Mouse (Mus musculus): ENCODE data around the gene Ect2.

Ect2 gene

DNA sequence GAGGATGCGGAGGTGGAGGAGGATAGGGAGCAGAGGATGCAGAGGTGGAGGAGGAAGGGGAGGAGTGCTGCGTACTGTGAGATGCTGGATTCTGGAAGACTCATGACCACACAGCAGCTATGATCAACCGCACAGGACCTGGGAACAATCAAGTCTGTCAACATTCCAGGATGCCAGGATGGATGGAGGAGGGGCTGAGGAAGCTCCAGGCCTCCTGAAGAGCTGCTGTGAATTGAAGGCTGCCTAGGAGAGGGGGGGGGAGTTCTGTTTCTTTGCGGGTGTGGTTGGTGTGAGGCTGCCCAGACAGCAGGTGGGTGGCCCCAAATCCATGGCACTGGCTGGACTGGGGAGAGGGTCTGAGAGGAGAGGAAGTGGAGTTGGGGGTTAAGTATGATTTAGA, 5.2 kb upstream of the Ect2 start:
- in situ Hi-C loops (cut with MboI; ENCODE audit: low sequenced_read_pairs): no loop called here

DNA sequence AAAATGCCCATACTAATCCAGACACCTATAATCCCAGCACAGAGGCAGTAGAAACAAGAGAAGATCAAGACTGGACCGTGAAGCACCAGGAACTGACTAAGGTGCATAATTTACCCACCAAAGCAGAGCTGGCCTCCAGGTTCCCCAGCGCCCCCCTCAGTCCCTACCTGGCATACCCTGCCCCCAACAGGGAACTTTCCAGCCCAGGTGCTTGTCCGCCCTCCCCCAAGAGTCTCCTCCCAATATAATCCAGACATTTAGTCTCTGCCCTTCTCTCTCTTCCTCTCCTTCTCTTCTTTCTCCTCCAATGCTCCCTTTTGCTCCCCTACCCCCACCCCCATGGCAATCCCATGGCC, 2.9 kb upstream of the Ect2 start:
- in situ Hi-C loops (cut with MboI; ENCODE audit: low sequenced_read_pairs): no loop called here

DNA sequence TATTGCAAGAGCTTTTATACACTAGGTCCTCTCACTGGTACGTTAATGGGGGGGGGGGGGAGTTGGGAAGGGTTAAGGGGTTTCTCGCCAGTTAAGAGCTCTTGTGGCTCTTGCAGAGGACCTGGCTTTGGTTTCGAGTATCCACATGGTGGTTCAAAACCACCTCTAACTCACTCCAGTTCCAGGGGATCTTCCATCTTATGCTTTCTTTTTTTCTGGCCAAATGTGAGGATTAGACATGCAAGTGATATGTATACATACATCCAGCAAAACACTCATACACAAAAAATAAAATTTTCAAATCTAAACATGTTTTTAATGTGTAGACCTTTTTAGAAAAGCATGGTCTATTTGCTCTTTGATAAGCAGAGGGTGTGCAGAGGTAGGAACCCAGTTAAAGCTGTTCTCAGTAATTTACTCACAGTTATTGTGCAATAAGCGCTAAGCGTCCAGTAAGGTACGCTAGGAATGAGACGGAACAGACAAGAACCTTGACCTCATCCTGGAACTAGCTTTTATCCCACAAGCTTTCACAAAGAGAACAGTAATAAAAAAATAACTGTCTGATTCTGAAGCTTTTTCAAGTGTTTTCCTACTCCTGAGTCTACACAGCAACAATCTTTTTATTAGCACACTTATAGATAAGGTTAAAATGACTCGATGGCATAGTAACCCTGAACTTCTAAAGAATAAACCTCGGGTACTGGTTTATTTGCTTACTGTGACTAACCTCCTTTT, 2.3 kb upstream of the Ect2 start:
- in situ Hi-C loops (cut with MboI; ENCODE audit: low sequenced_read_pairs): no loop called here

DNA sequence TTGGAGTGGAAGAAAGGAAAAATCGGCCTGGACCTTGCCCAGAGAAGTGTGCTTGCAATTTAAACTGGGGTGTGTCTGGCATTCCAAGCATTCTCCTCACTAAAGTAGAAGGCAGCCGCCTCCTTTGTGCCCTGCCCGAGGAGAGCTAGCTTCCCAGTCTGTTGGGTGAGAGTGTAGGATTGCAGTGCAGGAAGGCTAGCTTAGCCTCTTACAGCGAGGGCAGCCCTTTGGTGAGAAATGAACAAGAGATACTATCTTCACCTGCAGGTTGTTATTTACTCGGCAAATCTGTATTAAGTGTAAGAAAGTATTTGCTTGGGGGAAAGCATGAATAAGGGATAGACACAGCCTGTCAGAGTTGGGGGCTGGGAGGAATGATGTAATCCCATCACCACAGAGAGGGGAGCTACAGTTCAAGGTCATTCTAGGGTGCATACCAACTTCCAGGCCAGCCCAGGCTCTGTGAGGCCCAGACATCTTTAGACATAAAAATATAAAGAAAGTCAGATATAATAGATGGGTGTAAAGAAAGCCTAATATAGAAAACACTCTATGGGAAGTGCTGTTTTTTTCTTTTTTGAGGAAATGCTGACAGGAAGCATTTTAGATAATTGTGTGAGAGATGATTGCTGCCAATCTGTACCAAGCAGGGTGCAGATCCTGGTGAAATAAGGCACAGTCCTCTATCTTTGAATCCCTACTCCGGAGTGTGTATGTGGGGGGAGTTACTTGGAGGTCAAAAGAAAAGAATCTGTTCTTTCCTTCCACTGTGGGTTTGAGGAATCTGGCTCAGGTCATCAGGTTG, 1.6 kb upstream of the Ect2 start:
- in situ Hi-C loops (cut with MboI; ENCODE audit: low sequenced_read_pairs): no loop called here

DNA sequence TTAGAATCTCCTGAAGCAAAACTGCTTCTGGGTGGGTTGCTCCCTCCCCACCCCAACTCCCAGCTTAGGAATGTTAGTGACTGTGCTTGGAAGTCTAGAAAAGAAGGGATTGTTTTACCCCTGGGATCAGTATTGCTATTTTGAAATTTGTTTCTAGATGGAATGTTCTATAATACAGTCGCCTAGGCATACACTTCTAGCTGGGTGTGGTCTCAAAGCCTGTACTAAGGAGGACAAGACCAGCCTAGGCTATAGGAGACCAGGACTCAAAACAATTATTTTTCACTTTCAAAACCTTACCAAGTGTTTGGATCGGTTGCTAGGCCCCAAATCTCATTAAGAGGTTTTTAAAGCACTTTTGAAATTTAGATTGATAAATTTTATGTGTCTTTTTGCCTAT, 602 bp upstream of the Ect2 start:
- in situ Hi-C loops (cut with MboI; ENCODE audit: low sequenced_read_pairs): no loop called here

DNA sequence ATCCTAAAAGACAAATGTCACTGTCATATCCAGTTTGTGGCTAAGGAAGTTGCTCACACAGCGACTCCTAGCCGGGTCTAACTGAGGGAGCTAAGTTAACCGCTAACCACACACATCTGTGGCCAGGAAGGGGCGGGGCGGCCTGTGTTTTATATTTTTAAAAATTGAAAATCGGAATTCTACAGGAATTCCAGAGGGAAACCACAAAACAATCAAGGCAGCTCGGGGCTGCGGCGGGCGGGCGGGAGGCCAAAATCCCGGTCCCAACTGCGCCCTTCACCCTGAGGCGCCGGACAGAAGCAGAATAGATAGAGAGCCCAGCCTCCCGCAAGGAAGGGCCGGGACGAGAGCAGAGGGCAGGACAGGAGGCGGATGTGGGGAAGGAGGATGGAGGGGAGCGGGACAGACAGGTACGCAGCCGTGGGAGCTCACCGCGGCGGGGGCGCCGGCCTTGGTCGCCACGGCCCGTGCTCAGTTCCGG, 447 bp downstream of the Ect2 start:
- in situ Hi-C loops (cut with MboI; ENCODE audit: low sequenced_read_pairs): no loop called here

DNA sequence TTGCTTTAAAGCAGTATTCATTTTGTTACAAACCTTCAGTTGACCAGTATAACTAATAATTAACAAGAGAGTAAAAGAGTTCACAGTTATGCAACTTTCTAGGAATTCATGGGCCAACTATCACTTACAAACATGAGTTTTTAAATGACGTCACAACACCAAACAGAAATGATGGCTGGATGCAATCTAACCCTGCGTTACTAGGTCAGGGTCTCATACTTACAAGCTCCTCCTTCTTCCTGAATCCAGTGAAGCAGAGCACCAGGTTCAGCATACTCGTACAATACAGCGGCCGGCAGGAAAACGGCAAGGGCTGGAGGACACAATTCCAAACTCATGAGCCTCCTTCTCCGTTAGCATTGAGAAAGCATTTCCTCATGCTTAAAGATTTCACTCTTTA, 7.9 kb downstream of the Ect2 start:
- in situ Hi-C loops (cut with MboI; ENCODE audit: low sequenced_read_pairs): no loop called here

DNA sequence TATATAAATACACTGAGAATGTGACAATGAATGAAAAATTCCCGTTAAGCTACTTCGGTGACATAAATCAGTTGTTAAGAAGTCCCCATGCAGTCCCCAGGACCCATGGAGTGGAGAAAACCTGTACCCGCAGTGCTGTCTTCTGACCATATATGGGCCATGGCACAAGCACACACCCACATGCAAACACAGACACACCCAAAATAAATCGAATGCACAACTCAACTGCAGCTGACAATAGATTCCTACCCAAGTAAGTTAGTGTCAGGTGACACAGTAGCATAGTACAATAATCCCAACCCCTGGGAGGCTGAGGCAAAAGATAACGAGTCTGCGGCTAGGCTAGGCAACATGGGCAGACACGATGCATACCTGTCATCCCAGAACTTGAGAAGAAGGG, 10.1 kb downstream of the Ect2 start:
- in situ Hi-C loops (cut with MboI; ENCODE audit: low sequenced_read_pairs): no loop called here

DNA sequence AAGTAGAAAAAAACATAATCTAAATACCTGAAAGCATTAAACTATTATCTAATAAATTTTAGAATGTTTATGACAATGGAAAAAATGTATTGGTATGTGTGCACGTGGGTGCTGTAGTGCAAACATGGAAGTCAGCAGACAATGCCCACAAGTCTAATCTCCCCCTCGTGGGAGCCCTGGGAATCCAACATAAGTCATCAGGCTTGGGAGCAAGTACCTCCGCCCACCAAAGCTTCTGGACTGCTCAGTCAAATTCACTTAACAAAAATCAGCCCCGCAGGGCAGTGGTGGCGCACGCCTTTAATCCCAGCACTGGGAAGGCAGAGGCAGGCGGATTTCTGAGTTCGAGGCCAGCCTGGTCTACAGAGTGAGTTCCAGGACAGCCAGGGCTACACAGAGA, 13.6 kb downstream of the Ect2 start:
- in situ Hi-C loops (cut with MboI; ENCODE audit: low sequenced_read_pairs): no loop called here

DNA sequence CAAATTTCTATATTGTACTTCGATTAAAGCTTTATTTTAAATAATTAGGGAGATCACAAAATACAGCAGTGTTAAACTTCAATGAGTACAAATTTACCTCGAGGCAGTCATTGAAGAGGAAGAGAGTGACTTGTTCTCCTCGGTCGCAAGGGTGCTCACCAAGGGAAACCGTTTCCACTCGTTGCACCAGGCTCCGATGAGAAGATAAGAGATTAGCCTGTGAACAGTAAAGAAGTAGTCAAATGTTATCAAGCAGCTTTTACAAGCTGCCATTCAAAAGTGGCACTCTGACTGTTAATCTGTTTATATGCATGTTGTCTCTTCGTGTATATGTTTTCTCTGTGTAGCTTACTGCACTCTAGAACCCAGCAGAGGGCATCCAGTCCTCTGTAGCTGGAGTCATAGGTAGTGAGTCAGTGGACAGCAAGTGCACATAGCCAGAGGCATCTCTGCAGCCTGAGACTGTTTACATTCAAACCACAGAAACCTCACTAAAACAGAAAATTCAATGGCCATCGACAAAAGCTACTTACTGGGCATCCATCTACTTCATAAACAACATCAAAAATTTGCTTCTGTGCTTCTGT, 31.7 kb downstream of the Ect2 start:
- in situ Hi-C loops (cut with MboI; ENCODE audit: low sequenced_read_pairs): no loop called here

DNA sequence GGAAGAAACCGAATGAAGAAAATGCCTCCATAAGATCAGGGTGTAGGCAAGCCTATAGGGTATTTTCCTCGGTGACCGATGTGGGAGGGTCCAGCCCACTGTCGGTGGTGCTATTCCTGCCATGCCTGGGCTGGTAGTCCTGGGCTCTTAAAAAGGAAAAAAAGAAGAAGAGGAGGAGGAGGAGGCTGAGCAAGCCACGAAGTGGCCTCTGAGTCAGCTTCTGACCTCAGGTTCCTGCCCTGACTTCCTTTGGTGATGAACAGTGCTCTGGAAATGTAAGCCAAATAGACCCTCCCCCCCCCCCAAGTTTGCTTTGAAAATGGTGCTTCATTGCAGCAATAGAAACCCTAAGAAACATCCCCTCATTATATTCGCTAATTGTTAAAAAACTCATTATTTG, 32.7 kb downstream of the Ect2 start:
- in situ Hi-C loops (cut with MboI; ENCODE audit: low sequenced_read_pairs): no loop called here

DNA sequence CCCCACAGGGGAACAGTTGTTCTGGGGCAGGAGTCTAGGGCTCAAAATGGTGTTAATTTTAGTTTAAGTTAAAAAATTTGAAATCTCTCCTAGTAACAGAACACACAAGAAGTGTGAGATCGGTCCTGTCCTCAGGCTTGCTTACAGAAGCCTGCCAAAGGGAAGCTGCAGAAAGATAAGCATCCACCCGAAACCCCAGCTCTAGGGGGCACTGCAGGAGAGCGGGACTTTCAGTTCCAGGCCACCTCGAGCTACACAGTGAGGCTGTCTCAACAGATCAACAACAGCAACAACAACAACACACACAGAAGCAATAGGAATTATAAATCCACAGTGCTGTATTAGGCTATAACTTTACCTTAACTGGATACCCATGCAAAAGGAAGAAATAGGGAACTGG, 35.5 kb downstream of the Ect2 start:
- in situ Hi-C loops (cut with MboI; ENCODE audit: low sequenced_read_pairs): no loop called here

DNA sequence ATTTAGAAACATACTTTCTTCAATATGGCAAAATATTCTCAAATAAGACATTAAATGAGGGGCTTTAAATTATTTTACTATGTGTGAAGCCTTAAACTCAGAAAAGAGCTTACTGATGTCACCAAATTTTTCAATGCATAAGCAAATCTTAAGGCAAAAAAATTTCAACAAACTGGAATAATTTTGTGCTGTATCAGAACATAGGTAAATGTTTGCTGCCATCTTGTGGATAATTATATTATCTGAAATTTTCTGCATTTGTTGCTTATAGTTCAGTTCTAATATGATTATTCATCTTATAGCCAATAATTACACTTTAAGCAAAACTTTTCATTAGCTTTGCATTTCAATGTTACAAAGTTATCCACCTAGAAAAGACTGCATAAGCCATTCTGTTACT, 42.8 kb downstream of the Ect2 start:
- in situ Hi-C loops (cut with MboI; ENCODE audit: low sequenced_read_pairs): no loop called here

DNA sequence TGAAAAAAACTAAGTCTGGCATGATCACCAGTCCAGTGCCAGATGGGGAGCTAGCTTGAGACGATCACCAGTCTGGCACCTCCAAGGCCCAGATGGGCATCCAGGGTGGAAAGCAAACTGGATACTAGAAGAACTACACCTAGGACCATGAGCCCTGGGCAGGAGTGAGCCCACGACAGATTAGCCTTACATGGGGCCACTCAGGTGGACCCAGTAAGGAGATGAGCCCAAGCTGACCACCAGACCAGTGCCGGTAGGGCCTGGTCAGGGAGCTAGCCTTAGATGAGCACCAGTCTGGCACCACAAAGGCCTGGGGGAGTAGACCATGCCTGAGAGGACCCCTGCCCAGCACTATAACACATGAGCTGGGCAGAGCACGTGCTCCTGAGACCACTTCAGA, 44.6 kb downstream of the Ect2 start:
- in situ Hi-C loops (cut with MboI; ENCODE audit: low sequenced_read_pairs): no loop called here

DNA sequence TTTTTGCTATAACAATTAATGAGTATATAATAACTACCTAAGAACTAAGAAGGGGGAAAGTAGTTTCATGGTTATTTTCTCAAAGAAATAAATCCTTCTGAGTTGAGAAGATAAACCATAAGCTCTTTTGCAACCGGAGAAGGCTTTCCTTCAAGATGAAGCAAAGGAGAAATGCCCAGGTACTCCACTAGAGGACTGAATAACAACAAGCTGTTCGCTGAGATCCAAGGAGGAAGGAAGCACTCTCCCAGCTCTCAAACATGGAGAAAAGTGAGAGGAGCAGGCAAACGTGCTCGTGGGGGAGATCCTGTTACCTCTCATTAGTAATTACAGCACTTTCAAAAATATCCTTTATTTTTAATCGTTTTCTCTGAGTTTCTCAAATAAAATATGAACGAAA, 46.5 kb downstream of the Ect2 start:
- in situ Hi-C loops (cut with MboI; ENCODE audit: low sequenced_read_pairs): no loop called here

DNA sequence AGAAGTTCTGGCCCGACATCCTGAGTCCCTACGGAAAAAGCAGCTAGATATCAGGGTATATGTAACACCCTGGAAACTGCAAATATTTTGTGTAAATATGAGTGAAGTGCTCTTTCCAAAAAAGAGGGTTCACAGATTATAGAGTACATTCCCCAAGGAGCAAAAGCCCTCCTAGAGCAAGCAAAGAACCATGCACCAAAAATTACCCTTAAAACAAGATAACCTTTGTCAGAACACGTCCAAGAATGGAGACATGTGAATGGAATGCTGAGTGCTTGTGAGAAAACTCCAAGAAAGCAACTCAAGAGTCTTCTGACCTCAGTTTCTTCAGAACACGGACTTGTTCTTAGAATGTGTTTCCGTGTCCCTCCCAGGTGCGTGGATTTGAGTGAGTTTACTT, 50.7 kb downstream of the Ect2 start:
- in situ Hi-C loops (cut with MboI; ENCODE audit: low sequenced_read_pairs): no loop called here

DNA sequence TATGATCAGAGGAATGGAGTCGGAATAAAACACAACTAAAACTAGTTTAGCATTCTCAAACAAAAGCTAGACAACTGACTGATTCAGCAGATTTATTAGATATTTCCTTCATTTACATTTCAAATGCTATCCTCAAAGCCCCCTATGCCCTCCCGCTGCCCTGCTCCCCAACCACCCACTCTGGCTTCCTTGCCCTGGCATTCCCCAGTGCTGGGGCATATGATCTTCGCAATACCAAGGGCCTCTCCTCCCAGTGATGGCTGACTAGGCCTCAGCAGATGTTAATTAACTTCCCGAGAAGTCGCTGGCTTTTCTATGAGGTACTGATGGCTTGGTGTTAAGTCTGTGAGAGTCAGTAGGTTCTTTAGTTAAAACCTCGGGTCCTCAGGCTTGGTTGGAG, 55.0 kb downstream of the Ect2 start:
- in situ Hi-C loops (cut with MboI; ENCODE audit: low sequenced_read_pairs): no loop called here

DNA sequence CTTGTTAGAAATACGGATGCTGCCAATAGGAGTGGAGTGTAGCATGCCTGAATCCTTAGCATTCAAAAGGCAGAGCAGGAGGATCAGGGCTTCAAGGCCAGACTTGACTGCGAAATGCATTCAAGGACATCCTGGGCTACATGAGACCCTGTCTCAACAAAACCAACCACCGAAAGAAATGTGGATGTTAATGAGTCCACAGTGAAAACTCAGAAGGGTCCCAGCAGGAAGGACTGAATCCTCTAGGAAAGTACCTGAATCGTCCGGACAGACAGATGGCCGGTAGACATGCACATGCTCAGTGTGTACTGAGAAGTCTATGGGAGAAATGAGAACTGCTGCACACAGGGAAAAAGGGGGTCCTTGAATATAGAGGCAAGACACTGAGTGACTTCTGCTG, 67.5 kb downstream of the Ect2 start:
- in situ Hi-C loops (cut with MboI; ENCODE audit: low sequenced_read_pairs): no loop called here

DNA sequence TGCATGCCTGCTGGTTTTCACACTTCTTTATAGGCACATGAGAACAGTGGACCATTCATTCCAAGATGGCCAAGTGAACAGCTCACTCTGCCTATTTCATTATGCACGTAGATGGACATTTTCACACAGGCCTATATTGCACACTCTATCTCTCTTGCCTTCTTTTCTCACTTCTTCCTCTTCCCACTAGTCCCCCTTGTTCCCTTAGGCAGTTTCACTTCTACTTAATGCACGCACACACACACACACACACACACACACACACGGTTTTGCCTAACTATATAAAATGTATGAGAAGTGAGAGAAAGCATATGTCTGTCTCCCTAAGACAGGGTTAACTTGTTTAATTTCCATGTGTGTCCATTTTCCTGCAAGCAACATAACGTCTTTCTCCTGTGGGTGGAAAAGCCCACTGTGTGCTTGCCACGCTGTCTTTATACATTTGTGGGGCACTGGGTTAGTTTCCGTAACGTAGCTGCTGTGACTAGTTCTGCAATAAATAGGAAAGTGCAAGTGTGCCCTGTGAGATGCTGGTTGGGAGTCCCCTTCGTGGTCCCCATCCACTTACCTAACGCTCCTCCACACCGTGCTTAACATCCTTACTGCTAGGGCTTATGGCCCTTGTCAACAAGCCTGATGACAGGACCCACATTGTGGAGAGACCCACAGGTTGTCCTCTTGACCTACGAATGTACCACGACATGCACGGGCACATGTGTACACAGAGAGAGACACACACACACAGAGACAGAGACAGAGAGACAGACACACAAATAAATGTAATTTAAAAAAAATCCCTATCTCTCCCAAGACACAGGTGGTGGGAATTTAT, 72.2 kb downstream of the Ect2 start:
- in situ Hi-C loops (cut with MboI; ENCODE audit: low sequenced_read_pairs): no loop called here

DNA sequence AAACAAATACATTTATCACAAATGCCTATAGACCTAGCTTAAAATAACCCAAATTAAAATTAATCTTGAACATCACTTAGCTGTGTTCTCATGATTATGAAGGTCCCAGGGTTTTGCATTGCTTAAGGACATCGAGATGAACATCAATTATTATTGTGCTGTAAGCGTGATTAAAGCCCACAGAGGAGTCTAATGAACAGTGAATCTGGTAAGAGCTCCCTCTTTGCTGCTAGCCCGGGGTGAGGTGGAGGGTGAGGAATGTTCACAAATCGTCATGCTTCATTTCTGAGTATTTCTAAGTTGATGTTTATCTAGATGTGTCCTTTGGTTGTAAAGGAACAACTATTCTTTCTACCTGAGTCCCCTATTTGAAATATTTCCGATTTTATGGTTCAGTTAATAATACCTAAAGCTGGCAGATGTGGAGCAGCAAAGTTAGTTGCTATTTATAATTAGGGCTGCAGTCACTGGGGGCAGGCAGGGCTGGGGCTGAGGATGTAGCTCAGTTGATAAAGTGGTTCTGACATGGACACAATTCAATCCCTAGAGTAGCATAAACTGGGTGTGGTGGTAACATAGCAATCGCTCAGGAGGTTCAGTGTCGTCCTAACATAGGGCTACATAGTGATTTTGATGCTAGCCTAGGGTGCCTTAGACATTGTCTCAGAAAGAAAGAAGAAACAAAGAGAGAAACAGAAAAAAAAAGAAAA, 73.5 kb downstream of the Ect2 start:
- in situ Hi-C loops (cut with MboI; ENCODE audit: low sequenced_read_pairs): no loop called here

DNA sequence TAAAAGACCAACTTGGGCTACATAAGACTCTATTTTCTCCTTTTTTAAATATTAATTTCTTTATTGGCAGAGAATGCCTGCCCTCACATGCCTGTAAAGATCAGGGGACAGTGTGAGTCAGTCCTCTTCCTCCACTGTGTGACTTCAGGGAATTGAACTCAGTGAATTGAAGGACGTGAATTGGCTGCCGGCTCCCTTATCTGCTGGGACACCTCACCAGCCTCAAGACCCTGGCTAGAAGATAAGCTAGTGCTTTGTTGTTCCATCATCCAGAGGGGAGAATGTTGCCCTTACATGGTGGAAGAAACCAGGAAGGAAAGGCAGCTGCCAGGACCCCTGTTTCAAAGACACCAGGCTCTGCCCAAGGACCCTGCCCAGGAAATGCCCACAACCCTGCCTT, 79.8 kb downstream of the Ect2 start:
- in situ Hi-C loops (cut with MboI; ENCODE audit: low sequenced_read_pairs): no loop called here

Data from CH12F3 (cell line).